Mouse (Mus musculus) liver, embryonic 14.5 days (tissue): ENCODE results near the gene Ap5b1.

ENCODE experiments used
- CTCF ChIP-seq: IDR thresholded peaks from 2 replicates; pipeline ENCODE4 v1.5.1; 2016; ENCODE audit warnings: antibody characterized with exemption, low read depth, control low read depth
- EP300 ChIP-seq: IDR thresholded peaks from 2 replicates; pipeline ENCODE4 v1.6.1; 2016; ENCODE audit warnings: antibody characterized with exemption, low read depth

DNA sequence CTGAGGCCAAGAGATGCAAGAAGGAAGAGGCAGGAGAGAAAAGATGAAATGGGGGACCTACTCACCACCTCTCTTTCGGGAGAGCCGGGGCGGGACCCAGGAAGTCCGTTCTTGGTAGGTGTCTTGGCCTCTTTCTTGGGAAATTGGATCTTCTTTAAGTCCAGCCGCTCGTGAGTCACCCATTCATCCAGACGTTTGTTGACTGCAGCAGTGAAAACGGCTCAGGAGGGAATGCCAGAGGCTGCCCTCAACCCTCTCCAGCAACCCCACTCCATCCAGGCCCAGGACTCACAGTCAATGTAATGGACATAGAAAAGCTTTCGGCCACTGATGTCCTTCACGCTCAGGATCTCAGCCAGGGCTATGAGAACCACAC is 41.3 kb downstream of the Ap5b1 start:
- TF ChIP-seq CTCF (no peak), EP300 (no peak)
